Mouse (Mus musculus): ENCODE measurements at regions not wholly inside any gene's neighbourhood (a gene's known extent, or its start where the extent isn't known, plus 50 kb on each side); places are given as distances from the start of the nearest gene placed in this dataset.

DNA sequence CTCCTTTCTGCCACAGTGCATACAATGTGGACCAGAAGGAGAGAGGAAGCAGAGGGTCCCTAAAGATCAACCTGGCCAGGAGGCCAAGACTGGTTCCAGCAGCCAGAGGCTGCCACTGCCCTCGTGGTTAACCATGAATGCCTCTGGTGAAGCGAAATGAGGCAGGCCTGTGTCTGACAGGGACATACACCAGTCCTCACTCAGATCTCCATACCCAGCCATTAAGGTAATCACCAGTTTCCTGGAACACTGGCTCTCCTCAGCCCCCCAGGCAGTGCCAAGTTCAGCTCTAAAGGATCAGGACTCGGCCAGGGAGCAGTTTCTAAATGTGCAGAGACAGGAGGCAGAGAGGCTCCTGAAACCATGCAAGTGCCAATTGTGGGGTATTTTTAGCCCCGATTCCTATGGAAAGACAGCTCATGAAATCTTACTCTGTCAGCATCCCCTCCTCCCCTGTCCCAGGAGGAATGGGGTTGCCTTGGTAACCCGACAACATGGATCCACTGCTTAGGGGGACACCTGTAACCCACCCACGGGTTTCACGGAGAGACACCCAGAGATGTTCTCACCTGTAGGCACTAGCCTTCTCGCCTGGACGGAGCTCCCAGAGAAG lies 103.6 kb downstream of the Ier5 start:
- TF ChIP-seq CTCF (IDR thresholded peaks at IDR 0.05; ENCODE audit: low read depth) (no peak), EP300 (optimal IDR thresholded peaks at IDR 0.05) (no peak)
